Mouse (Mus musculus) CH12.LX (cell line): ENCODE measurements around the gene Aldh1a2. TPM values are rescaled to one million over a fixed set of nuclear protein-coding genes. Genes with fewer than 3 reads are reported as not detected.

Experiments used
- DNase-seq: peaks from one replicate; pipeline ENCODE4 v3.0.0-alpha.2; 2013; ENCODE audit errors: extremely low read depth
- H3K27ac ChIP-seq: 2 replicates; pipeline ENCODE4 v1.5.1; 2012; ENCODE audit warnings: low read depth, mild to moderate bottlenecking, control low read depth, moderate library complexity; ENCODE audit not compliant: insufficient read depth
- H3K27me3 ChIP-seq: replicated peaks from 2 replicates; pipeline ENCODE3; 2012; ENCODE audit warnings: inconsistent platforms
- H3K36me3 ChIP-seq, 2 experiments: replicated peaks in 1 of 2; 2 replicates each; pipeline versions ENCODE3 to v1.6.1; 2012; ENCODE audit warnings: inconsistent platforms in 1 of 2, low read length in 1 of 2, mild to moderate bottlenecking in 1 of 2, mixed read lengths in 1 of 2, moderate library complexity in 1 of 2; ENCODE audit not compliant: control insufficient read depth in 1 of 2, insufficient read depth in 1 of 2
- H3K4me1 ChIP-seq, 2 experiments: 2 replicates each; pipeline ENCODE4 v1.6.1; 2012; ENCODE audit warnings: inconsistent platforms in 1 of 2, moderate library complexity in 1 of 2; ENCODE audit not compliant: insufficient read depth in 2 of 2, control insufficient read depth in 1 of 2
- H3K4me2 ChIP-seq: 2 replicates; pipeline ENCODE4 v1.6.1; 2012; ENCODE audit warnings: low read depth, mild to moderate bottlenecking, control low read depth; ENCODE audit not compliant: poor library complexity, insufficient read depth, severe bottlenecking
- H3K4me3 ChIP-seq, 3 experiments: fragments of 150-350 bp in 1 of 3; sonication (generic) in 1 of 3; replicated peaks in 1 of 3; 2 replicates each; pipeline versions ENCODE3 to v1.5.1; 2011 to 2012; ENCODE audit warnings: low read depth in 2 of 3, low read length in 2 of 3, mild to moderate bottlenecking in 2 of 3, moderate library complexity in 2 of 3, control low read depth in 1 of 3, improper control_type of control experiment in 1 of 3, inconsistent platforms in 1 of 3, mixed read lengths in 1 of 3; ENCODE audit not compliant: poor library complexity in 1 of 3
- H3K79me2 ChIP-seq: replicated peaks from 2 replicates; pipeline ENCODE4 v1.6.1; 2012; ENCODE audit warnings: mild to moderate bottlenecking, moderate library complexity; ENCODE audit not compliant: control insufficient read depth, poor library complexity, insufficient read depth, severe bottlenecking; ENCODE audit errors: extremely low read depth
- H3K9ac ChIP-seq: 2 replicates; pipeline ENCODE4 v1.6.1; 2012; ENCODE audit warnings: low read depth, mild to moderate bottlenecking, control low read depth, moderate library complexity; ENCODE audit not compliant: insufficient read depth
- H3K9me3 ChIP-seq: replicated peaks from 2 replicates; pipeline ENCODE3; 2012; ENCODE audit warnings: low read length, inconsistent platforms, mixed read lengths
- BHLHE40 ChIP-seq: IDR thresholded peaks from 2 replicates; pipeline ENCODE4 v1.6.1; 2011; ENCODE audit warnings: mild to moderate bottlenecking, low read depth, low read length, improper control_type of control experiment
- CHD2 ChIP-seq: IDR thresholded peaks from 2 replicates; pipeline ENCODE4 v1.6.1; 2011; ENCODE audit warnings: low read length, improper control_type of control experiment
- CTCF ChIP-seq, 2 experiments: IDR thresholded peaks in 1 of 2; conservative IDR thresholded peaks in 1 of 2; 2 replicates each; pipeline ENCODE4 v1.5.1; 2011 to 2012; ENCODE audit warnings: low read depth in 2 of 2, low read length in 2 of 2, improper control_type of control experiment in 1 of 2, inconsistent platforms in 1 of 2, mild to moderate bottlenecking in 1 of 2, moderate library complexity in 1 of 2
- ELF1 ChIP-seq: IDR thresholded peaks from 2 replicates; pipeline ENCODE4 v1.6.1; 2014; ENCODE audit warnings: low read depth, mild to moderate bottlenecking, inconsistent platforms, low read length, improper control_type of control experiment
- EP300 ChIP-seq: IDR thresholded peaks from 2 replicates; pipeline ENCODE4 v1.6.1; 2011; ENCODE audit warnings: low read length, improper control_type of control experiment
- ETS1 ChIP-seq: conservative IDR thresholded peaks from 2 replicates; pipeline ENCODE4 v1.6.1; 2012; ENCODE audit warnings: low read depth, mild to moderate bottlenecking, inconsistent platforms, low read length, improper control_type of control experiment, moderate library complexity
- GABPA ChIP-seq: IDR thresholded peaks from 2 replicates; pipeline ENCODE4 v1.6.1; 2012; ENCODE audit warnings: low read depth, low read length, improper control_type of control experiment, inconsistent platforms; ENCODE audit not compliant: insufficient replicate concordance
- HCFC1 ChIP-seq: IDR thresholded peaks from 2 replicates; pipeline ENCODE4 v1.6.1; 2012; ENCODE audit warnings: low read depth, mild to moderate bottlenecking, inconsistent platforms, low read length, improper control_type of control experiment
- KAT2A ChIP-seq: IDR thresholded peaks from 2 replicates; pipeline ENCODE4 v1.6.1; 2012; ENCODE audit warnings: low read length, improper control_type of control experiment, inconsistent platforms; ENCODE audit not compliant: insufficient replicate concordance
- MAX ChIP-seq: IDR thresholded peaks from 2 replicates; pipeline ENCODE4 v1.6.1; 2011; ENCODE audit warnings: low read length, improper control_type of control experiment
- MAZ ChIP-seq: IDR thresholded peaks from 2 replicates; pipeline ENCODE4 v1.6.1; 2012; ENCODE audit warnings: low read depth, mild to moderate bottlenecking, inconsistent platforms, low read length, improper control_type of control experiment, moderate library complexity
- PAX5 ChIP-seq: IDR thresholded peaks from 2 replicates; pipeline ENCODE4 v1.6.1; 2012; ENCODE audit warnings: low read length, inconsistent platforms, mixed read lengths
- POLR2AphosphoS2 ChIP-seq: IDR thresholded peaks from 2 replicates; pipeline ENCODE4 v1.6.1; 2011; ENCODE audit warnings: low read depth, low read length, improper control_type of control experiment
- RAD21 ChIP-seq: IDR thresholded peaks from 2 replicates; pipeline ENCODE4 v1.6.1; 2011; ENCODE audit warnings: low read depth, mild to moderate bottlenecking, low read length, improper control_type of control experiment, moderate library complexity
- RCOR1 ChIP-seq: conservative IDR thresholded peaks from 2 replicates; pipeline ENCODE4 v1.6.1; 2012; ENCODE audit warnings: low read depth, mild to moderate bottlenecking, inconsistent platforms, low read length, improper control_type of control experiment
- USF1 ChIP-seq: IDR thresholded peaks from 2 replicates; pipeline ENCODE4 v1.6.1; 2014; ENCODE audit warnings: low read depth, mild to moderate bottlenecking, inconsistent platforms, low read length, improper control_type of control experiment
- USF2 ChIP-seq: conservative IDR thresholded peaks from 2 replicates; pipeline ENCODE4 v1.6.1; 2011; ENCODE audit warnings: low read depth, low read length, improper control_type of control experiment
- ZC3H11A ChIP-seq: IDR thresholded peaks from 2 replicates; pipeline ENCODE4 v1.6.1; 2012; ENCODE audit warnings: low read depth, mild to moderate bottlenecking, inconsistent platforms, low read length, improper control_type of control experiment
- ZKSCAN1 ChIP-seq: IDR thresholded peaks from 2 replicates; pipeline ENCODE4 v1.6.1; 2012; ENCODE audit warnings: low read depth, inconsistent platforms, low read length, improper control_type of control experiment, borderline replicate concordance
- ZMIZ1 ChIP-seq: IDR thresholded peaks from 2 replicates; pipeline ENCODE4 v1.6.1; 2012; ENCODE audit warnings: low read depth, mild to moderate bottlenecking, inconsistent platforms, low read length, improper control_type of control experiment
- ZNF384 ChIP-seq: IDR thresholded peaks from 2 replicates; pipeline ENCODE4 v1.6.1; 2012; ENCODE audit warnings: low read depth, low read length, improper control_type of control experiment, inconsistent platforms
- dilution Hi-C: fragments of 300-500 bp; cut with MboI; formaldehyde crosslinking; loops from 2 replicates; pipeline ENCODE4 v1.14.3; 2020; ENCODE audit warnings: low sequenced_read_pairs; ENCODE audit not compliant: extremely low pct_unique_long_range_greater_than_20kb, extremely low pct_ligation_motif_present
- in situ Hi-C: fragments of 300-500 bp; cut with MboI; formaldehyde crosslinking; loops from 3 replicates; pipeline ENCODE4 v1.14.3; 2019; ENCODE audit warnings: low sequenced_read_pairs, low pct_ligation_motif_present, low pct_unique_long_range_greater_than_20kb, mixed read lengths
- polyA plus RNA-seq: library from polyadenylated mRNA; unstranded; fragments of >175 nt; gene quantifications from 2 replicates; pipeline ENCODE4 v1.2.1, GENCODE M21; 2012; ENCODE audit warnings: low read depth; ENCODE audit not compliant: insufficient read length
- total RNA-seq, 2 experiments: library from RNA; depleted of rRNA; stranded (reverse); fragments of 300-350 nt in 1 of 2; fragments of >200 nt in 1 of 2; gene quantifications; 2 replicates each; pipeline ENCODE4 v1.2.3; 2012 to 2014

Gene Aldh1a2
- total and polyA plus RNA-seq, 3 experiments, result 0.77 to 11.9 (median 1.4) TPM

DNA sequence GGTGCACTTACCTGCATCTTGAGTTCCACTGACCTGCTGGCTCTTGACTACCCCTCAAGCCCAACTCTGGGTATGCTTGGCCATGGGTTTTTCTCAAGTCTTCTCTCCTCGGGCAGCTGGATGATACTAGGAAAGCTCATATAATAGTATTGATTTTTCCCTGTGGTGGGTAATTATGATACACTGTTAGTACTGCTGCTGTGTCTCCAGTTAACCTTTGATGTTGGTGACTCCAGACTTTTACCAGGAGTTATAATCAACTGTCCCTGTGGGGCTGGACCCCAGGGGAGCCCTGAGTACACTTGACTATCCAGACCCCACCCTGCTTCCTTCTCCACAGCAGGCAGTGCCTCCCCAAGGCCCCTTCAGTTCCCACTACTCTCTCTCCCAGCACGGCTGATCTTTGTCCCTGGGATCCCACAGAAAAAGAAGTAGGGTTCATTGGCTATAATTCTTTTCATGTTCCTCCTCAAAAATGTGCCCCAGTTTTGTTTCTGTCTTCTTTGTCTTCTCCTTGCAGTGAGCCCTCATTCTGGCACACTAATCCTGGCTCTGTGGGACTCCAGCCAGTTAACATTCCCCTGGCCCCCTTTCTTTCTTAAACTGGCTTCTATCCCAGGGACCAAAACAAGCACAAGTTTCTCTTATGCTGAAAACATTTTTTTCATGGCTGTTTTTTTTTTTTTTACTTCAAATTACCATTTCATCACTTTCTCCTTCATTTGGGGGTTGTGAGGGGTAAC lies 47.9 kb upstream of the Aldh1a2 start:
- no peak overlapping the region for H3K4me2 ChIP-seq
- TF ChIP-seq USF2 (no peak), CHD2 (no peak), KAT2A (no peak), BHLHE40 (no peak), GABPA (no peak), MAZ (no peak), CTCF (conservative IDR thresholded peaks at IDR 0.05 in 1 of 2, IDR thresholded peaks at IDR 0.05 in 1 of 2; ENCODE audit: low read depth in 2 of 2, low read length in 2 of 2) (no peak), ETS1 (no peak), ZC3H11A (no peak), MAX (no peak), ZNF384 (no peak), PAX5 (no peak), ELF1 (no peak), ZKSCAN1 (no peak), EP300 (no peak), RAD21 (no peak), RCOR1 (no peak), USF1 (no peak), ZMIZ1 (no peak), HCFC1 (no peak)
- H3K79me2 ChIP-seq, result no peaks in the 10 kb centered on the region
- H3K36me3 ChIP-seq, result no peaks in the 10 kb centered on the region
- H3K9me3 ChIP-seq, result no peaks in the 10 kb centered on the region
- H3K4me1 ChIP-seq, result peaks cover 0 to 5% of the 10 kb centered on the region in 2 experiments; a peak in 1 of 4 replicates
- no peak overlapping the region; the same call in 1 of the 2 replicates for H3K9ac ChIP-seq
- H3K27ac ChIP-seq, result no peak overlapping the region
- dilution Hi-C loops, result no loop called here
- no peak for DNase-seq
- no peak overlapping the region for H3K4me3 ChIP-seq
- H3K27me3 ChIP-seq, result no peaks in the 10 kb centered on the region
- in situ Hi-C loops, result no loop called here

GRCm38 (mm10) chr9:71168511-71168910 lies 47.1 kb upstream of the Aldh1a2 start, which contains the start of gene Aqp9:
TSS of gene Aqp9 (minus strand) at chr9:71168682.
- dilution Hi-C loops (no loop called here), in situ Hi-C loops (no loop called here)
- H3K4me2 ChIP-seq, result no peak within 1 kb of the TSS
- TF ChIP-seq POLR2AphosphoS2, result no peak
- no peak within 1 kb of the TSS for H3K27ac ChIP-seq
- DNase-seq, result no peak
- no peaks in the 10 kb centered on the region for H3K36me3 ChIP-seq
- no peak within 1 kb of the TSS; the same call in 1 of the 2 replicates for H3K9ac ChIP-seq
- no peak within 1 kb of the TSS for H3K4me3 ChIP-seq
- H3K9me3 ChIP-seq, result no peaks in the 10 kb centered on the region
- no peaks in the 10 kb centered on the region for H3K79me2 ChIP-seq
- H3K4me1 ChIP-seq, result peaks cover 0 to 5% of the 10 kb centered on the region in 2 experiments; a peak in 1 of 4 replicates
- no peaks in the 10 kb centered on the region for H3K27me3 ChIP-seq
